Mouse (Mus musculus) E14TG2a.4 (cell line): ENCODE measurements around the gene 2010111I01Rik.

Experiments
- CTCF ChIP-seq: conservative IDR thresholded peaks from 2 replicates; pipeline ENCODE4 v1.5.1; 2014; ENCODE audit warnings: low read length
- NANOG ChIP-seq: IDR thresholded peaks from 2 replicates; pipeline ENCODE4 v1.6.1; 2014; ENCODE audit warnings: borderline replicate concordance, low read length, mixed read lengths
- POU5F1 ChIP-seq: IDR thresholded peaks from 2 replicates; pipeline ENCODE4 v1.6.1; 2014; ENCODE audit warnings: low read length, borderline replicate concordance

GRCm38 (mm10) chr13:62952047-62952446, 12.6 kb upstream of the 2010111I01Rik start:
- TF ChIP-seq CTCF (no peak), NANOG (no peak), POU5F1 (no peak)
